Mouse (Mus musculus) testis, adult 2 months (tissue): ENCODE data around the gene Tmem135. TPM values are rescaled to one million over a fixed set of nuclear protein-coding genes. Genes with fewer than 3 reads are reported as not detected.

Source experiments
- H3K27ac ChIP-seq: fragments of 200-500 bp; 2 replicates; pipeline ENCODE4 v1.5.1; 2012; ENCODE audit warnings: low read depth, low read length; ENCODE audit not compliant: control insufficient read depth, insufficient read depth
- H3K27me3 ChIP-seq: fragments of 200-500 bp; 2 replicates; pipeline ENCODE4 v1.6.1; 2012; ENCODE audit warnings: mild to moderate bottlenecking, low read length, moderate library complexity; ENCODE audit not compliant: control insufficient read depth, insufficient read depth
- H3K36me3 ChIP-seq: fragments of 200-500 bp; 2 replicates; pipeline ENCODE4 v1.6.1; 2012; ENCODE audit warnings: mild to moderate bottlenecking, low read length; ENCODE audit not compliant: control insufficient read depth, insufficient read depth
- H3K4me1 ChIP-seq: fragments of 200-500 bp; 2 replicates; pipeline ENCODE4 v1.6.1; 2012; ENCODE audit warnings: low read length; ENCODE audit not compliant: control insufficient read depth, insufficient read depth
- H3K4me3 ChIP-seq: fragments of 200-500 bp; 2 replicates; pipeline ENCODE4 v1.5.1; 2012; ENCODE audit warnings: low read depth, mild to moderate bottlenecking, low read length, moderate library complexity, mixed read lengths; ENCODE audit not compliant: control insufficient read depth
- CTCF ChIP-seq: fragments of 200-500 bp; IDR thresholded peaks from 2 replicates; pipeline ENCODE4 v1.5.1; 2012; ENCODE audit warnings: low read depth, mild to moderate bottlenecking, inconsistent platforms, low read length, moderate library complexity; ENCODE audit not compliant: control insufficient read depth, insufficient read depth, insufficient replicate concordance
- POLR2A ChIP-seq: fragments of 200-500 bp; IDR thresholded peaks from 2 replicates; pipeline ENCODE4 v1.6.1; 2012; ENCODE audit warnings: low read depth, mild to moderate bottlenecking, inconsistent platforms, low read length, moderate library complexity; ENCODE audit not compliant: control insufficient read depth
- polyA plus RNA-seq: library from polyadenylated mRNA; depleted of rRNA; stranded (reverse); fragments of >200 nt; gene quantifications from 2 replicates; pipeline ENCODE4 v1.2.3, GENCODE M21; 2012

Gene Tmem135
- polyA plus RNA-seq, 1 experiment: 4.6 TPM

- Histone ChIP-seq H3K4me1 (no peaks in the 10 kb centered on the region), H3K27me3 (no peaks in the 10 kb centered on the region), H3K27ac (peak overlapping the region; percentile 14; the same call in 1 of the 2 replicates), H3K36me3 (no peaks in the 10 kb centered on the region), H3K4me3 (no peak overlapping the region)
- TF ChIP-seq CTCF: no peak
- TF ChIP-seq POLR2A: no peak
Measured at GRCm38 (mm10) chr7:89355519-89356255, 48.3 kb downstream of the Tmem135 start.

GRCm38 (mm10) chr7:89342021-89342420, 62.0 kb downstream of the Tmem135 start:
- TF ChIP-seq CTCF: no peak
- no peak for TF ChIP-seq POLR2A
- Histone ChIP-seq H3K36me3 (no peaks in the 10 kb centered on the region), H3K4me3 (no peak overlapping the region), H3K4me1 (no peaks in the 10 kb centered on the region; the same call in 1 of the 2 replicates), H3K27me3 (no peaks in the 10 kb centered on the region), H3K27ac (no peak overlapping the region)

- TF ChIP-seq CTCF (no peak), POLR2A (no peak)
- Histone ChIP-seq H3K4me3 (no peak overlapping the region), H3K36me3 (no peaks in the 10 kb centered on the region), H3K27ac (no peak overlapping the region), H3K27me3 (no peaks in the 10 kb centered on the region), H3K4me1 (no peaks in the 10 kb centered on the region; the same call in 1 of the 2 replicates)
Measured at GRCm38 (mm10) chr7:89339808-89340207, 64.2 kb downstream of the Tmem135 start.

GRCm38 (mm10) chr7:89339142-89339435, 64.9 kb downstream of the Tmem135 start:
- Histone ChIP-seq H3K27me3 (no peaks in the 10 kb centered on the region), H3K4me1 (no peaks in the 10 kb centered on the region; the same call in 1 of the 2 replicates), H3K4me3 (peak overlapping the region; percentile 91; the same call in 1 of the 2 replicates), H3K27ac (peak overlapping the region; percentile 54), H3K36me3 (no peaks in the 10 kb centered on the region)
- TF ChIP-seq CTCF (no peak), POLR2A (no peak)

GRCm38 (mm10) chr7:89338350-89339141, 65.5 kb downstream of the Tmem135 start:
- Histone ChIP-seq H3K27ac (peak overlapping the region; percentile 79), H3K36me3 (no peaks in the 10 kb centered on the region), H3K4me3 (peak overlapping the region; percentile 91), H3K4me1 (no peaks in the 10 kb centered on the region; the same call in 1 of the 2 replicates), H3K27me3 (no peaks in the 10 kb centered on the region)
- no peak for TF ChIP-seq CTCF
- peak; percentile 57 for TF ChIP-seq POLR2A

- Histone ChIP-seq H3K36me3 (no peaks in the 10 kb centered on the region), H3K4me3 (peak overlapping the region; percentile 91), H3K27ac (no peak overlapping the region), H3K27me3 (no peaks in the 10 kb centered on the region), H3K4me1 (no peaks in the 10 kb centered on the region; the same call in 1 of the 2 replicates)
- TF ChIP-seq CTCF (no peak), POLR2A (no peak)
Measured at GRCm38 (mm10) chr7:89337711-89338349, 66.2 kb downstream of the Tmem135 start.

- H3K4me1 ChIP-seq: no peaks in the 10 kb centered on the region; the same call in 1 of the 2 replicates
- no peak overlapping the region for H3K27ac ChIP-seq
- no peak overlapping the region for H3K4me3 ChIP-seq
- H3K36me3 ChIP-seq: no peaks in the 10 kb centered on the region
- TF ChIP-seq POLR2A: no peak
- no peaks in the 10 kb centered on the region for H3K27me3 ChIP-seq
Measured at GRCm38 (mm10) chr7:89336434-89336833, 67.6 kb downstream of the Tmem135 start.
